In genomic region chr13:58640330-58640729, GRCm38 (mm10) we compare ENCODE assay signal across 8 mouse cellular contexts. TPM values are rescaled to one million over a fixed set of nuclear protein-coding genes. Genes with fewer than 3 reads are reported as not detected.
DNase-seq lines count a peak whose midpoint lies in the region; ATAC-seq and TF ChIP-seq lines count a peak whose summit lies in the region.

No protein-coding gene starts in this region.

- no peaks in the 10 kb centered on the region for H3K4me1 ChIP-seq in intestine, postnatal 0 days (replicated peaks; ENCODE audit: control insufficient read depth, insufficient read depth, low read length)
- H3K4me1 ChIP-seq in intestine, embryonic 16.5 days (ENCODE audit: control insufficient read depth, insufficient read depth, low read length) = no peaks in the 10 kb centered on the region
- peaks cover 0 to 3% of the 10 kb centered on the region in 2 experiments; a peak in 1 of 4 replicates for H3K4me1 ChIP-seq in MEL (ENCODE audit: control insufficient read depth in 1 of 2, insufficient read depth in 2 of 2, low read length in 2 of 2)

- H3K36me3 ChIP-seq in intestine, postnatal 0 days (ENCODE audit: control insufficient read depth, insufficient read depth) = no peaks in the 10 kb centered on the region
- H3K36me3 ChIP-seq in intestine, embryonic 16.5 days (ENCODE audit: control insufficient read depth, insufficient read depth, low read length) = no peaks in the 10 kb centered on the region
- H3K36me3 ChIP-seq in MEL (ENCODE audit: control insufficient read depth in 1 of 2, insufficient read depth in 2 of 2, low read length in 2 of 2) = no peaks in the 10 kb centered on the region

- no peak overlapping the region for H3K27ac ChIP-seq in intestine, postnatal 0 days (ENCODE audit: low read depth, low read length)
- H3K27ac ChIP-seq in intestine, embryonic 16.5 days (ENCODE audit: low read length) = no peak overlapping the region
- H3K27ac ChIP-seq in MEL (ENCODE audit: control insufficient read depth, low read depth, low read length) = no peak overlapping the region

- H3K9me3 ChIP-seq in intestine, postnatal 0 days (ENCODE audit: control insufficient read depth) = no peaks in the 10 kb centered on the region
- no peaks in the 10 kb centered on the region for H3K9me3 ChIP-seq in intestine, embryonic 16.5 days (ENCODE audit: control insufficient read depth, low read length)
- no peaks in the 10 kb centered on the region for H3K9me3 ChIP-seq in MEL (replicated peaks; ENCODE audit: insufficient read depth, low read length)

- TF ChIP-seq POLR2A in MEL (IDR thresholded peaks at IDR 0.05; ENCODE audit: control insufficient read depth in 1 of 2, insufficient read depth in 1 of 2, low read depth in 1 of 2, low read length in 2 of 2, poor library complexity in 1 of 2) = no peak

- no peak for ATAC-seq in intestine, postnatal 0 days
- ATAC-seq in intestine, embryonic 16.5 days = no peak
- ATAC-seq in inflammation-experienced regulatory T-cells, adult 6 months = no peak

- H3K27me3 ChIP-seq in intestine, postnatal 0 days (replicated peaks; ENCODE audit: control insufficient read depth, insufficient read depth, low read length) = no peaks in the 10 kb centered on the region
- no peaks in the 10 kb centered on the region for H3K27me3 ChIP-seq in intestine, embryonic 16.5 days (replicated peaks; ENCODE audit: control insufficient read depth, insufficient read depth, low read length)
- no peaks in the 10 kb centered on the region; a peak in 1 of 4 replicates for H3K27me3 ChIP-seq in MEL (ENCODE audit: control insufficient read depth in 1 of 2, insufficient read depth in 2 of 2, low read length in 2 of 2)

- no peak overlapping the region for H3K4me2 ChIP-seq in intestine, postnatal 0 days (replicated peaks; ENCODE audit: low read depth)
- no peak overlapping the region for H3K4me2 ChIP-seq in intestine, embryonic 16.5 days (ENCODE audit: low read depth, low read length)

- TF ChIP-seq CTCF in intestine, postnatal 0 days (IDR thresholded peaks at IDR 0.05; ENCODE audit: low read depth) = peak; percentile 71
- peak; percentile 63 to 93 (median 82) for TF ChIP-seq CTCF in MEL (IDR thresholded peaks at IDR 0.05 in 2 of 3, conservative IDR thresholded peaks at IDR 0.05 in 1 of 3; ENCODE audit: control insufficient read depth in 1 of 3, insufficient read depth in 1 of 3, low read depth in 2 of 3, low read length in 3 of 3, poor library complexity in 1 of 3, severe bottlenecking in 1 of 3)

- no peak overlapping the region for H3K9ac ChIP-seq in intestine, postnatal 0 days (ENCODE audit: low read depth, low read length)
- H3K9ac ChIP-seq in intestine, embryonic 16.5 days (ENCODE audit: low read depth, low read length) = no peak overlapping the region
- no peak overlapping the region for H3K9ac ChIP-seq in MEL (ENCODE audit: control insufficient read depth, low read depth, low read length, poor library complexity, severe bottlenecking)

- intact Hi-C loops in left cerebral cortex, postnatal 14 days (cut with DNase I) = loop anchor here (5.0 kb wide), 2 partner anchors 167 to 542 kb away; partner anchors contain the start of gene Ntrk2

- TF ChIP-seq RAD21 in MEL (IDR thresholded peaks at IDR 0.05; ENCODE audit: low read depth, low read length) = peak; percentile 72

- no peak overlapping the region for H3K4me3 ChIP-seq in intestine, postnatal 0 days (ENCODE audit: low read depth, low read length)
- no peak overlapping the region for H3K4me3 ChIP-seq in intestine, embryonic 16.5 days (ENCODE audit: low read length)
- no peak overlapping the region for H3K4me3 ChIP-seq in MEL (ENCODE audit: control insufficient read depth in 1 of 2, insufficient read depth in 1 of 2, low read depth in 2 of 2, low read length in 2 of 2)

- no peak for TF ChIP-seq EP300 in MEL (IDR thresholded peaks at IDR 0.05; ENCODE audit: low read depth in 1 of 2, low read length in 2 of 2)

- WGBS in intestine, postnatal 0 days = 15% methylated on average over 6 of the region's 6 CpGs
- 10% methylated on average over 6 of the region's 6 CpGs for WGBS in intestine, embryonic 16.5 days

- DNase-seq in MEL (ENCODE audit: low read depth, low spot score) = peak; percentile 62
- peak; percentile 46 for DNase-seq in cerebellum, adult 8-10 months
- peak; percentile 44 to 56 for DNase-seq in frontal cortex, postnatal 25 days (ENCODE audit: low spot score in 2 of 2)
- peak; percentile 77 to 82 for DNase-seq in left cerebral cortex, postnatal 14 days (ENCODE audit: low spot score in 2 of 2)
- peak; percentile 82 for DNase-seq in retina, embryonic 14.5 days (ENCODE audit: low spot score)

- H3K79me2 ChIP-seq in MEL (ENCODE audit: control insufficient read depth, insufficient read depth, low read length, poor library complexity) = no peaks in the 10 kb centered on the region

TF ChIP-seq in MEL, 35 proteins besides CTCF, POLR2A, EP300 and RAD21:
- TF ChIP-seq USF2 (IDR thresholded peaks at IDR 0.05; ENCODE audit: borderline replicate concordance in 1 of 2, insufficient read depth in 1 of 2, low read depth in 1 of 2, low read length in 2 of 2) (no peak), SMC3 (IDR thresholded peaks at IDR 0.05; ENCODE audit: low read depth, low read length) (peak; percentile 82), MXI1 (IDR thresholded peaks at IDR 0.05; ENCODE audit: low read depth, low read length) (no peak), ZC3H11A (IDR thresholded peaks at IDR 0.05; ENCODE audit: low read depth, low read length) (peak; percentile 67), MAFK (IDR thresholded peaks at IDR 0.05; ENCODE audit: borderline replicate concordance, low read depth, low read length) (no peak), CHD2 (IDR thresholded peaks at IDR 0.05; ENCODE audit: low read length) (no peak), JUND (IDR thresholded peaks at IDR 0.05; ENCODE audit: low read depth, low read length) (peak; percentile 98), NRF1 (IDR thresholded peaks at IDR 0.05; ENCODE audit: insufficient read depth, low read depth, low read length, poor library complexity, severe bottlenecking) (no peak), ETS1 (IDR thresholded peaks at IDR 0.05; ENCODE audit: low read depth, low read length) (no peak), TCF12 (IDR thresholded peaks at IDR 0.05; ENCODE audit: low read depth, low read length) (no peak), POLR2AphosphoS2 (IDR thresholded peaks at IDR 0.05; ENCODE audit: low read length) (no peak), MAZ (IDR thresholded peaks at IDR 0.05; ENCODE audit: low read depth, low read length) (peak; percentile 30; the same call in 1 of the 2 replicates)

RNA-seq across cellular contexts. Expression of gene Slc28a3, which starts 29.7 kb away (rescaled TPM):
- 0.09 TPM in 1 of 2 replicates, not detected in the other for polyA plus RNA-seq in intestine, postnatal 0 days (2015; fragmentation: Nextera tagmentation; extraction: Ambion mirVana)
- 0.32 and 0.43 TPM in 2 replicates for polyA plus RNA-seq in intestine, embryonic 16.5 days (2015; fragmentation: Nextera tagmentation; extraction: Ambion mirVana)
- total RNA-seq in MEL (2012; rRNA removed) = not detected in 2 replicates
- polyA plus RNA-seq in MEL (2012; ENCODE audit: insufficient read depth in 1 of 2, insufficient read length in 2 of 2, low read depth in 1 of 2, low replicate concordance in 2 of 2, missing spikeins in 1 of 2) = 1 to 10 TPM in 1 of 2 experiments, not detected in 1; 1.4 TPM
- under 1 TPM; 0.15 to 0.21 TPM for total RNA-seq in left cerebral cortex, postnatal 14 days (2021)
- polyA plus RNA-seq in inflammation-experienced regulatory T-cells, adult 6 months (2017; shearing (Covaris generic)) = under 1 TPM in 1 of 3 experiments, not detected in 2; 0.11 TPM
